Mouse (Mus musculus): ENCODE measurements around the gene 1110059G10Rik. TPM values are rescaled to one million over a fixed set of nuclear protein-coding genes. Genes with fewer than 3 reads are reported as not detected.

The 1110059G10Rik gene
- polyA plus RNA-seq (2015; fragmentation: Nextera tagmentation; extraction: Ambion mirVana) = 42.4 and 47.5 TPM in 2 replicates

- DNase-seq (ENCODE audit: low spot score) = peak; percentile 94
Observed at GRCm38 (mm10) chr9:122950643-122951475, at the start of gene 1110059G10Rik, which contains the start of gene Kif15. 1110059G10Rik (minus strand) TSS chr9:122951000. Kif15 (plus strand) TSS chr9:122951046.

DNA sequence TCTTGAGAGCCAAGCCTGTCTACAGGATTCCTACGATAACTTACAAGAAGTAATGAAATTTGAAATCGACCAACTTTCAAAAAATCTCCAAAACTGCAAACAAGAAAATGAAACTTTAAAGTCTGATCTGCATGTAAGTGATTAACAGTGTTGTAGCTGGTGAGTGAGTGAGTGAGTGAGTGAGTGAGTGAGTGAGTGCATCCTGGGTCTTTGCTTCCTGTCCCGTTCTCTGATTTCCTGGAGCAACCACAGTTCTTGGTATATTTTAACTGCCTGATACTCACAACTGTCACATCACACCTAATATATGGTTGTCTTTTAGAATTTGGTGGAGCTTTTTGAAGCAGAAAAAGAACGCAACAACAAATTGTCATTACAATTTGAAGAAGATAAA lies 48.4 kb upstream of the 1110059G10Rik start:
- no peak for DNase-seq (ENCODE audit: low spot score)

GRCm38 (mm10) chr9:122998406-122999192 lies 47.8 kb upstream of the 1110059G10Rik start:
- DNase-seq (ENCODE audit: low spot score) = no peak

- no peak for DNase-seq (ENCODE audit: low spot score)
Observed at GRCm38 (mm10) chr9:122928915-122929314, 21.9 kb downstream of the 1110059G10Rik start.

GRCm38 (mm10) chr9:122922936-122923381 lies 27.8 kb downstream of the 1110059G10Rik start, which contains the start of gene Zfp105:
Zfp105 (plus strand) TSS chr9:122923072.
- DNase-seq (ENCODE audit: low spot score) = no peak

- DNase-seq (ENCODE audit: low spot score) = no peak
Observed at GRCm38 (mm10) chr9:122922436-122922835, 28.4 kb downstream of the 1110059G10Rik start.

GRCm38 (mm10) chr9:122902717-122903535 lies 47.9 kb downstream of the 1110059G10Rik start:
- no peak for DNase-seq (ENCODE audit: low spot score)

DNA sequence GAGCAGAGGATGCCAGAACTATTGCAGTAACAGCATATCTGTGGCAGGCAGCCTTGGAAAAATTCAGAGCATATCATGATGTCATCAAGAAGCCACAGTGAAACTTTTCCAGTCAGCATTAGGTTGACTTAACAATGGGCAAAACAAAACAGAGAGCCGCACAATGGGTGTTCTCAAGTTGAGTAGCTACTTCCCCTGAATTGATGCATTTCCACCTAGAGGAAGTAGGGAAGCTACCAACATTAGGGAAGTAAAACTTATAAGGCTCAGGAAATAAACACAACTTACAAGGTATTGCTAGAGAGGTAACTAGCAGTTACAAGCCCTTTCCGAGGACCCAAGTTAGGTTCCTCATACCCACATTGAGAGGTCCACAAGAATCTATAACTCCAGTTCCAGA lies 49.8 kb downstream of the 1110059G10Rik start:
- no peak for DNase-seq (ENCODE audit: low spot score)

Other genes starting within 250 kb of the 1110059G10Rik start
- gene Topaz1, start 203.7 kb downstream of the 1110059G10Rik start, polyA plus RNA-seq (2015; fragmentation: Nextera tagmentation; extraction: Ambion mirVana) = 0.09 TPM in 1 of 2 replicates, not detected in the other
- gene Tcaim, start 145.5 kb downstream of the 1110059G10Rik start, polyA plus RNA-seq (2015; fragmentation: Nextera tagmentation; extraction: Ambion mirVana) = 6.2 and 7.4 TPM in 2 replicates
- gene Gm35549, start 107.0 kb downstream of the 1110059G10Rik start, polyA plus RNA-seq (2015; fragmentation: Nextera tagmentation; extraction: Ambion mirVana) = 0.30 TPM in 1 of 2 replicates, not detected in the other
- gene Zfp445, start 85.0 kb downstream of the 1110059G10Rik start, polyA plus RNA-seq (2015; fragmentation: Nextera tagmentation; extraction: Ambion mirVana) = 32.5 and 36.0 TPM in 2 replicates
- gene Zkscan7, start 65.3 kb downstream of the 1110059G10Rik start, polyA plus RNA-seq (2015; fragmentation: Nextera tagmentation; extraction: Ambion mirVana) = 1.8 and 2.9 TPM in 2 replicates
- 2.6 and 2.7 TPM in 2 replicates for gene Zfp105, start 27.9 kb downstream of the 1110059G10Rik start, polyA plus RNA-seq (2015; fragmentation: Nextera tagmentation; extraction: Ambion mirVana)
- 50.9 and 62.8 TPM in 2 replicates for gene Kif15, start within 50 bp of the 1110059G10Rik start, polyA plus RNA-seq (2015; fragmentation: Nextera tagmentation; extraction: Ambion mirVana)
- 21.4 and 24.5 TPM in 2 replicates for gene Tmem42, start 70.3 kb upstream of the 1110059G10Rik start, polyA plus RNA-seq (2015; fragmentation: Nextera tagmentation; extraction: Ambion mirVana)
- 0.20 and 0.23 TPM in 2 replicates for gene Tgm4, start 83.7 kb upstream of the 1110059G10Rik start, polyA plus RNA-seq (2015; fragmentation: Nextera tagmentation; extraction: Ambion mirVana)
- gene Zdhhc3, start 162.2 kb upstream of the 1110059G10Rik start, polyA plus RNA-seq (2015; fragmentation: Nextera tagmentation; extraction: Ambion mirVana) = 48.6 and 49.2 TPM in 2 replicates
- 112 and 121 TPM in 2 replicates for gene Exosc7, start 162.2 kb upstream of the 1110059G10Rik start, polyA plus RNA-seq (2015; fragmentation: Nextera tagmentation; extraction: Ambion mirVana)
- gene Clec3b, start 199.9 kb upstream of the 1110059G10Rik start, polyA plus RNA-seq (2015; fragmentation: Nextera tagmentation; extraction: Ambion mirVana) = 2.8 and 4.2 TPM in 2 replicates

Measured in thymus, postnatal 0 days (tissue).